Comparison of ENCODE assay signal across 20 mouse cellular contexts in the genomic region with DNA sequence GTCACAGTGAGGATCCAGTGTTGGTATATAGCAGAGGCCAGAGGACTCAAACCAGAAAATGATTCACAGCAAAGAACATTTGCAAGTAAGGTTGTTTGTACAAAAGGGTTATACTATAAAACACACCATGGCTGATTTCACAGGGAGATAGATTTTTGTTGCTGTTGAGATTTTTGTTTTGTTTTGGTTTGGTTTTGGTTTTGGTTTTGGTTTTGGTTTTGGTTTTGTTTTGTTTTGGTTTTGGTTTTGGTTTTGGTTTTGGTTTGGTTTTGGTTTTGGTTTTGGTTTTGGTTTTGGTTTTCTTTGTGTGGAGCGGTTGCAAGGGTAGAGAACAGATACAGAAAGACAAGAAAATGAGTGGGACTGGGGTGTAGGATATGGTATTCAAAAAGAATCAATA.
DNase-seq lines count a peak whose midpoint lies in the region; ATAC-seq and TF ChIP-seq lines count a peak whose summit lies in the region.
"Had no signal": no experiment of that assay in that cellular context is flagged by ENCODE, and none has a peak within 500 bp of the region (broad histone marks: within the 10 kb centered on the region; RNA-seq: fewer than 3 reads in every experiment).

No protein-coding gene starts in this region.

- no peaks in the 10 kb centered on the region for H3K36me3 ChIP-seq in CH12.LX (replicated peaks in 1 of 2; ENCODE audit: control insufficient read depth in 1 of 2, insufficient read depth in 1 of 2, low read length in 1 of 2)
- H3K36me3 ChIP-seq in kidney, embryonic 16.5 days (ENCODE audit: insufficient read depth, low read length), result no peaks in the 10 kb centered on the region
- H3K36me3 ChIP-seq: G1E had no signal

- WGBS in kidney, embryonic 16.5 days, result 88% methylated on average over 1 of the region's 1 CpGs

- H3K27ac ChIP-seq in CH12.LX (ENCODE audit: insufficient read depth, low read depth), result no peak overlapping the region
- no peak overlapping the region for H3K27ac ChIP-seq in kidney, embryonic 16.5 days (ENCODE audit: low read length)

- TF ChIP-seq EP300 in CH12.LX (IDR thresholded peaks at IDR 0.05; ENCODE audit: low read length), result no peak

- H3K9me3 ChIP-seq in CH12.LX (replicated peaks; ENCODE audit: low read length), result no peaks in the 10 kb centered on the region
- no peaks in the 10 kb centered on the region for H3K9me3 ChIP-seq in kidney, embryonic 16.5 days (ENCODE audit: low read length)
- H3K9me3 ChIP-seq: G1E had no signal

- in situ Hi-C loops in CH12.LX (cut with MboI; ENCODE audit: low pct_ligation_motif_present, low pct_unique_long_range_greater_than_20kb, low sequenced_read_pairs), result no loop called here

- DNase-seq in CH12.LX (ENCODE audit: extremely low read depth), result no peak
- DNase-seq in induced T-regulatory cell, adult 2 months (ENCODE audit: low read depth), result peak; percentile 2
- DNase-seq in Muller cell, postnatal 12 days (ENCODE audit: inconsistent ontology term), result no peak
- DNase-seq: adrenal gland, adult 2 months; adrenal gland, adult 8-10 months; adrenal gland, postnatal 10 days; adrenal gland, postnatal 14 days; adrenal gland, postnatal 25 days; adrenal gland, postnatal 36 days; B cell, adult 2 months; cerebellum, adult 11 months; cerebellum, adult 11-12 months; cerebellum, adult 18-20 months; cerebellum, adult 2 months; cerebellum, adult 8-10 months had no signal

- no peak overlapping the region for H3K4me2 ChIP-seq in CH12.LX (ENCODE audit: insufficient read depth, low read depth, poor library complexity, severe bottlenecking)
- no peak overlapping the region for H3K4me2 ChIP-seq in kidney, embryonic 16.5 days (replicated peaks; ENCODE audit: low read depth, low read length)

- ATAC-seq in kidney, embryonic 16.5 days (ENCODE audit: low FRiP score, low TSS enrichment), result no peak
- ATAC-seq: activated CD4-positive, CD25-positive, alpha-beta regulatory T cell, adult 4 months; CD4-positive, CD25-positive, alpha-beta regulatory T cell, adult 4 months; Patski had no signal

- no peaks in the 10 kb centered on the region for H3K79me2 ChIP-seq in CH12.LX (replicated peaks; ENCODE audit: control insufficient read depth, extremely low read depth, insufficient read depth, poor library complexity, severe bottlenecking)

- dilution Hi-C loops in CH12.LX (cut with MboI; ENCODE audit: extremely low pct_ligation_motif_present, extremely low pct_unique_long_range_greater_than_20kb, low sequenced_read_pairs), result no loop called here

- peaks cover 2% of the 10 kb centered on the region for H3K27me3 ChIP-seq in CH12.LX (replicated peaks)
- H3K27me3 ChIP-seq in kidney, embryonic 16.5 days (ENCODE audit: insufficient read depth, low read length), result no peaks in the 10 kb centered on the region
- H3K27me3 ChIP-seq: Patski had no signal

- no peaks in the 10 kb centered on the region for H3K4me1 ChIP-seq in CH12.LX (ENCODE audit: control insufficient read depth in 1 of 2, insufficient read depth in 2 of 2)
- no peaks in the 10 kb centered on the region for H3K4me1 ChIP-seq in kidney, embryonic 16.5 days (ENCODE audit: insufficient read depth, low read length)

- no peak overlapping the region for H3K4me3 ChIP-seq in CH12.LX (replicated peaks in 1 of 3; ENCODE audit: low read depth in 2 of 3, low read length in 2 of 3, poor library complexity in 1 of 3)
- H3K4me3 ChIP-seq in kidney, embryonic 16.5 days (ENCODE audit: low read length), result no peak overlapping the region

- TF ChIP-seq POLR2A in CH12.LX (IDR thresholded peaks at IDR 0.05; ENCODE audit: low read depth, low read length), result no peak

- H3K9ac ChIP-seq in CH12.LX (ENCODE audit: insufficient read depth, low read depth), result no peak overlapping the region
- no peak overlapping the region for H3K9ac ChIP-seq in kidney, embryonic 16.5 days (replicated peaks; ENCODE audit: low read length)

- TF ChIP-seq RAD21 in CH12.LX (IDR thresholded peaks at IDR 0.05; ENCODE audit: low read depth, low read length), result no peak

- TF ChIP-seq CTCF in CH12.LX (conservative IDR thresholded peaks at IDR 0.05 in 1 of 2, IDR thresholded peaks at IDR 0.05 in 1 of 2; ENCODE audit: low read depth in 2 of 2, low read length in 2 of 2), result no peak

TF ChIP-seq in CH12.LX, 34 proteins besides CTCF, POLR2A, EP300 and RAD21:
- TF ChIP-seq ZKSCAN1 (IDR thresholded peaks at IDR 0.05; ENCODE audit: borderline replicate concordance, low read depth, low read length), result no peak
- TF ChIP-seq IRF4 (IDR thresholded peaks at IDR 0.05; ENCODE audit: low read depth, low read length), result 0 out of 2 replicates have a peak, but pooled peaks have one; percentile 17
- TF ChIP-seq ETS1 (conservative IDR thresholded peaks at IDR 0.05; ENCODE audit: low read depth, low read length), result peak; percentile 94
- TF ChIP-seq HCFC1 (IDR thresholded peaks at IDR 0.05; ENCODE audit: low read depth, low read length), result no peak
- TF ChIP-seq CHD2 (IDR thresholded peaks at IDR 0.05; ENCODE audit: low read length), result no peak
- TF ChIP-seq TBP (conservative IDR thresholded peaks at IDR 0.05; ENCODE audit: low read depth, low read length), result no peak
